Mouse (Mus musculus) neural tube, embryonic 14.5 days (tissue): ENCODE results near the gene Dok1. TPM values are rescaled to one million over a fixed set of nuclear protein-coding genes. Genes with fewer than 3 reads are reported as not detected.

ENCODE experiments used
- ATAC-seq: fragments of 200-750 bp; cut with Nextera tagmentation; 2 replicates; pipeline ENCODE4 v1.8.0; 2017; ENCODE audit warnings: low read depth, mild to moderate bottlenecking, moderate TSS enrichment, moderate library complexity
- H3K27ac ChIP-seq: fragments of 300-500 bp; sonication (generic); 2 replicates; pipeline ENCODE4 v1.5.1; 2014; ENCODE audit warnings: low read depth, mild to moderate bottlenecking, control low read depth, low read length, moderate library complexity, mixed read lengths
- H3K27me3 ChIP-seq: fragments of 300-500 bp; sonication (generic); 2 replicates; pipeline ENCODE4 v1.6.1; 2014; ENCODE audit warnings: low read length; ENCODE audit not compliant: control insufficient read depth, insufficient read depth
- H3K36me3 ChIP-seq: fragments of 300-500 bp; sonication (generic); 2 replicates; pipeline ENCODE4 v1.6.1; 2014; ENCODE audit warnings: low read length, mixed read lengths; ENCODE audit not compliant: control insufficient read depth, insufficient read depth
- H3K4me1 ChIP-seq: fragments of 300-500 bp; sonication (generic); 2 replicates; pipeline ENCODE4 v1.6.1; 2014; ENCODE audit warnings: low read length; ENCODE audit not compliant: control insufficient read depth, insufficient read depth
- H3K4me2 ChIP-seq: fragments of 300-500 bp; sonication (generic); 2 replicates; pipeline ENCODE4 v1.6.1; 2014; ENCODE audit warnings: mild to moderate bottlenecking, low read depth, low read length, control low read depth
- H3K4me3 ChIP-seq: fragments of 300-500 bp; sonication (generic); 2 replicates; pipeline ENCODE4 v1.5.1; 2014; ENCODE audit warnings: low read depth, low read length, control low read depth, mixed read lengths
- H3K9ac ChIP-seq: fragments of 300-500 bp; sonication (generic); replicated peaks from 2 replicates; pipeline ENCODE4 v1.6.1; 2014; ENCODE audit warnings: low read depth, mild to moderate bottlenecking, control low read depth, low read length, mixed read lengths
- H3K9me3 ChIP-seq: fragments of 300-500 bp; sonication (generic); 2 replicates; pipeline ENCODE4 v1.6.1; 2016; ENCODE audit warnings: low read length; ENCODE audit not compliant: control insufficient read depth
- WGBS: fragments of 180-500 bp; shearing (Covaris S2); extraction: QIAGEN DNeasy Blood & Tissue Kit; methylation state at CpG from one replicate; pipeline ENCODE4 v1.1.7; 2014; 5-methylcytosine and 5-hydroxymethylcytosine counted together
- polyA plus RNA-seq: library from polyadenylated mRNA; unstranded; fragments of >200 nt; fragmentation: Nextera tagmentation; extraction: Ambion mirVana; gene quantifications from 2 replicates; pipeline ENCODE4 v1.2.1, GENCODE M21; 2014

Dok1 gene
- 1.0 and 2.0 TPM in 2 replicates for polyA plus RNA-seq

DNA sequence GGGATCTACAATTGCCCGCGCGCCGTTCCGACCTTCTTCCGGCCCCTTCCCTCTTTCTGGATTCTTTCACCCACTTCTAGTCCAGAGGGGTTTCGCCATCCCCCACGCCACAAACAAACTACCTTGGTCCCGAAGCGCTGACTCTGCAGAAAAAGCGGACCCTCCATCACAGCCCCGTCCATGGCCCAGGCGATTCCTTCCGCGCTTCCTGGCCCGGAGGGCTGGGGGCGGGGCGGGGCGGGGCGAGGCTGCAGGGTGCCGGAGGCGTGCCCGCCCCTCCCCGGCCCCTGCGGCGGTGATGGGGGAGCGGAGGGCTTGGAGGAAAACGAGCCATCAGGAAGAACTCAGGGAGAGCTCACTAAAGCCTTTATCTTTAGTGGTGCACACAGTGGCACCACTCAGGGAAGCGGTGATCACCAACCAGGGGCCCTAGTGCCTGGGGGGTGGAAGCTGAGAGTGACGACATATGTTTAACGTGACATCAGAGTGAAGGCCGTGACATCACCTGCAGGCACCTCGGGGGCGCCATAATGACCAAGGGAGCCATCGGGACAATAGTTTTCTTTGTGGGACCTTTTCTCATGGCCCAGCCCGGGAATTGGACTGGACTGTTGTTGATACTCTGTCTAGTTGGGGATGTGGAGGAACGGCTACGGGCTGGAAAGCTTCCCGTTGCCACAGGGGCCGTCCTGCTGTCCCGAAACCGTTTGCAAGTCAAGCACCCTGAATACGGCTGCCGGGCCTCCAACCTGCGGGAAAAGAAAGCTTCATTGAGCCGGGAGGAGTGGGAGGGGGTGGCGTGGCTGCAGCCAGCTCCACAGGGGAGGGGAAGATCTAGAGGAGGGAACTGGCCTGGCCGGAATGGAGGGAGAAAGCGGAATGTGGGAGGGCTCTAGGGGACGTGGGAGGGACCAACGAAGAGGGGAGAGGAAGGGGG lies at the start of gene Dok1, which contains the start of gene Loxl3:
Gene Dok1 (minus strand): TSS at position 223 of the 937 bp plus-strand sequence.
Gene Loxl3 (plus strand): TSS at position 925 of the 937 bp plus-strand sequence.
- Histone ChIP-seq H3K9me3 (no peaks in the 10 kb centered on the region), H3K9ac (peak within 1 kb of the TSS; percentile 37; the same call in 1 of the 2 replicates), H3K4me1 (peaks cover 14% of the 10 kb centered on the region; the same call in 1 of the 2 replicates), H3K4me3 (peak within 1 kb of the TSS; percentile 43), H3K36me3 (no peaks in the 10 kb centered on the region), H3K27me3 (peaks cover 12% of the 10 kb centered on the region; the same call in 1 of the 2 replicates), H3K4me2 (peak within 1 kb of the TSS; percentile 80), H3K27ac (peak within 1 kb of the TSS; percentile 19; the same call in 1 of the 2 replicates)
- ATAC-seq = peak; percentile 70
- WGBS = under 1% methylated on average over 51 of the region's 51 CpGs

DNA sequence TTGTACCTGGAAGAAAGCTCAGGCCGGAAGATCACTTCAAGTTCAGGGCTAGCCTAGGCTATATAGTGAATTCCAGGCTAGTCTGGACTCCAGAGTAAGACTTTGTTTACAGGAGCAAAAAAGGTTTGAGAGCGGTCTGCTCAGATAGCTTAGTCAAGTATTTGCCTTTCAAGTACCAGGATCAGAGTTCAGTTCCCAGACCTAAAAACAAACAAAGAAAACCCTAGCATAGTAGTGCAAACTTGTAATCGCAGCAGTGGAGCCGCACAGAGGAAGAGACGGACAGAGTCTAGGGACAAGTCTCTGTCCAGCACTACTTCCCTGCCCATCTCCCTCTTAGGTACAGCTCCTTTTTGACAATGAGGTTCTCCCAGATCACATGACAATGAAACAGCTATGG lies 46.9 kb upstream of the Dok1 start:
- Histone ChIP-seq H3K27me3 (peaks cover 18% of the 10 kb centered on the region), H3K4me3 (no peak overlapping the region), H3K27ac (no peak overlapping the region), H3K36me3 (peaks cover 10% of the 10 kb centered on the region; the same call in 1 of the 2 replicates), H3K9ac (no peak overlapping the region), H3K9me3 (no peaks in the 10 kb centered on the region), H3K4me1 (peaks cover 14% of the 10 kb centered on the region), H3K4me2 (no peak overlapping the region)
- 99% methylated on average over 5 of the region's 5 CpGs for WGBS
- ATAC-seq = no peak

- peak; percentile 93 for ATAC-seq
- Histone ChIP-seq H3K9me3 (no peaks in the 10 kb centered on the region), H3K9ac (peak overlapping the region; percentile 62), H3K27ac (peak overlapping the region; percentile 86), H3K36me3 (peaks cover 10% of the 10 kb centered on the region; the same call in 1 of the 2 replicates), H3K4me1 (peaks cover 14% of the 10 kb centered on the region), H3K27me3 (peaks cover 17% of the 10 kb centered on the region), H3K4me3 (peak overlapping the region; percentile 76), H3K4me2 (peak overlapping the region; percentile 96)
- WGBS = under 1% methylated on average over 46 of the region's 46 CpGs
These were observed 45.1 kb upstream of the Dok1 start for GRCm38 (mm10) chr6:83078324-83078858.

DNA sequence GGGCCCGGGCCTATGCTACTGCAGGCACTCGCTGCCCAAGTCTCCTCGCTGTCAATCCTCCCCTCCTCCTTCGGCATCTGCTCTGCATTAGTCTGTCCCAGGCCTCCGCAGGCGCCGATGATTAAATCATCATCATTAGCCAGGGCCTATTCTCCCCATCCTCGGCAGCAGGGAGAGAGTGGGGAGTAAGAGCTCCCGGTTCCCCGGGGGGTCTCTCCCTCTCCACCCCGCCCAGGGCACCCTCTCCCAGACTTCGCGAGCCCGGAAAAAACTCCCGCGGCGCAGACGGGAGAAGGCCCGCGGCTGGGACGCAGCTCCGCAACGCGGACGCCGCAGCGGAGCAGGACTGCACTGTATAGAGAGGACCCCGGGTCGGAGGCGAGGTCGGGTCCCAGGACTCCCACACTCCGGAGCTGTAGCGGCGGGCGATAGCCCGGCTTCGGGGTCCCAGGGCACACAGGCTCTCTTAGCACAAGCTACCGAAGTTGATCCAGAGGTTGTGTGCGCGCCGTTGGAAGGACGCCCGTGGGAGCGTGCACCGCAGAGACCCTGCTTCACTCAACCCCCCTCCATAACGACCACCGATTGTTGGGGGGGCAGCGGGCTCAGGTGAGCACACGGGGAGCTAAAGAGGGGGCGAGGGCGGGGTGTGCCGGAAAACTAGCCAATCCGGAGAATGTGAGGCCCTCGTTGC lies 44.5 kb upstream of the Dok1 start, which contains the start of gene Pcgf1:
Gene Pcgf1 (plus strand): TSS at position 240 of the 694 bp plus-strand sequence.
- Histone ChIP-seq H3K4me3 (peak within 1 kb of the TSS; percentile 76), H3K4me2 (peak within 1 kb of the TSS; percentile 96), H3K9ac (peak within 1 kb of the TSS; percentile 86), H3K27me3 (peaks cover 16% of the 10 kb centered on the region), H3K36me3 (peaks cover 10% of the 10 kb centered on the region; the same call in 1 of the 2 replicates), H3K27ac (peak within 1 kb of the TSS; percentile 86), H3K4me1 (peaks cover 14% of the 10 kb centered on the region), H3K9me3 (no peaks in the 10 kb centered on the region)
- WGBS = under 1% methylated on average over 54 of the region's 54 CpGs
- peak; percentile 78 for ATAC-seq

DNA sequence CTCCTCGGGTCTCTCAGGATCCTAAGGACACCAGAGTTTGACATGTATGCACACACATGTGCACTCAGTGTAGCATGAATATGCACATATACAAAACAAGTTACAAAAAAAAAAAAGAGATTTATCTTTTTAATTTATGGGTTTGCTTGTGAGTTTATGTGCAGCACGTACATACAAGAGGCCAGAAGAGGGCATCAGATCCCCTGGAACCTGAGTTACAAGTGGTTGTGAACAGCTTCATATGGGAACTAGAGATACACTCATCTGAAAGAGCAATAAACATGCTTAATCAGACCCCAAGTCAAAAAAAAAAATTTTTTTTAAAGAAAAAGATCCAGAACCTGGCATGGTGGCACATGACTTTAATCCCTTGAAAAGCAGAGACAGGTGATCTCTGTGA lies 41.7 kb upstream of the Dok1 start:
- H3K4me1 ChIP-seq = peaks cover 14% of the 10 kb centered on the region
- H3K27me3 ChIP-seq = peaks cover 37% of the 10 kb centered on the region
- WGBS = 14% methylated on average over 2 of the region's 2 CpGs
- H3K27ac ChIP-seq = no peak overlapping the region
- H3K4me2 ChIP-seq = no peak overlapping the region
- no peak overlapping the region for H3K4me3 ChIP-seq
- H3K36me3 ChIP-seq = 0 out of 2 replicates have a peak, but pooled peaks cover 2% of the 10 kb centered on the region
- H3K9ac ChIP-seq = no peak overlapping the region
- ATAC-seq = no peak
- no peaks in the 10 kb centered on the region for H3K9me3 ChIP-seq

- H3K4me2 ChIP-seq = no peak overlapping the region
- no peaks in the 10 kb centered on the region for H3K4me1 ChIP-seq
- peak; percentile 32; the same call in 1 of the 2 replicates for ATAC-seq
- H3K36me3 ChIP-seq = no peaks in the 10 kb centered on the region
- H3K27ac ChIP-seq = no peak overlapping the region
- 1% methylated on average over 23 of the region's 24 CpGs for WGBS
- H3K9ac ChIP-seq = no peak overlapping the region
- H3K9me3 ChIP-seq = no peaks in the 10 kb centered on the region
- H3K27me3 ChIP-seq = peaks cover 64% of the 10 kb centered on the region
- H3K4me3 ChIP-seq = no peak overlapping the region
These were observed 37.9 kb upstream of the Dok1 start for GRCm38 (mm10) chr6:83071220-83071619.

DNA sequence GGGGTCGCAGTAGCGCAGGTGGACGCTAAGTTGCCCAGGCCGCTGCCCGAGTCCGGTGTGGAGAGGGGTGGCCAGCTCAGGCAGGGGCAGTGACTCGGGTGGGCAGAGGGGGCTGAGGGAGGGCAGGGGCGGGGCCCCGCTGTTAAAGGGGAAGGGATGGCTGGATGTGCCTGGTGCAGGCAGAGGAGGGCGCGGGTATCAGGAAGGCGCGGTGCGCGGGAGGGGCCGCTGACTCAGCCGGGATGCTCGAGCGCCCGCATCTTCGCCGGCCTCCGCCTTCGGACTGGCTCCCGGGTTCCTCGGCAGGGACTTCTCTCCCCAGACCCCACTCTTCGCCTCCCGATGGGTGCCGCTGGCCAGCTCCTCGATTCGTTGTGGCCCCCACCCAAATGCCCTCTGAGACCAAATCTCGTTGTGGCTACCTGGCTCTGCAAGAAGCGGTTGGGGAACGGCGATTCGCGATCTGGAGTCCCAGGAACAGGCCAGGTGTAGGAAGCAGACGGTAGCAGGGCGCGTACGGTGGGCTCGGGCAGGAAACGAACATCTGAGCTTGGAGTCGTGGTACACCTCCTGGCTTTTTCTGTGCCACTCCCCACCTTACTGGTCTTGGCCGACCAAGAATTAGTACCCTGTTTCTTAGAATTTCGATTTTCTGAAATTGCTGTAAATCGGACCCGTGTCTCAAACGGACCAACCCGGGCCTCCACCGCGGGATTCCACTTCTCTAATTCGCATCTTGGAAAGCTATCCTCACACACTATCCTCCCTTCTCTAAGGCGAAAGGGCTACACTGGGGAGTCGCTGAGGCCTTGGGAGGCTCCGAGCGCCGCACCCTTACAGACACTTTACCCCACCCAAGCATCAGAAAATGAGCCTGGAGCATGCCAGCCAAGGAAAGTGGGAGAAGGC lies 37.3 kb upstream of the Dok1 start:
- under 1% methylated on average over 44 of the region's 58 CpGs for WGBS
- H3K4me2 ChIP-seq = no peak overlapping the region
- peaks cover 71% of the 10 kb centered on the region for H3K27me3 ChIP-seq
- H3K4me3 ChIP-seq = peak overlapping the region; percentile 20
- 0 out of 2 replicates have a peak, but pooled peaks have one; percentile 4 for ATAC-seq
- H3K27ac ChIP-seq = no peak overlapping the region
- no peak overlapping the region; the same call in 1 of the 2 replicates for H3K9ac ChIP-seq
- H3K36me3 ChIP-seq = no peaks in the 10 kb centered on the region
- no peaks in the 10 kb centered on the region for H3K4me1 ChIP-seq
- H3K9me3 ChIP-seq = no peaks in the 10 kb centered on the region

DNA sequence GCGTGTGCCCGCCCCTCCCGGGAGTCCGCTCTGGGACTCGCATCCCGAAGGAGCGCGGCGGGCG lies 36.8 kb upstream of the Dok1 start, which contains the start of gene Tlx2:
Gene Tlx2 (minus strand): TSS at position 47 of the 64 bp plus-strand sequence.
- 2% methylated on average over 10 of the region's 10 CpGs for WGBS

More for the DNA sequence above, 36.8 kb upstream of the Dok1 start, which contains the start of gene Tlx2:
- Histone ChIP-seq H3K36me3 (no peaks in the 10 kb centered on the region), H3K4me3 (peak within 1 kb of the TSS; percentile 20), H3K27me3 (peaks cover 74% of the 10 kb centered on the region), H3K27ac (no peak within 1 kb of the TSS), H3K9ac (no peak within 1 kb of the TSS; the same call in 1 of the 2 replicates), H3K4me1 (no peaks in the 10 kb centered on the region), H3K4me2 (peak within 1 kb of the TSS; percentile 31), H3K9me3 (no peaks in the 10 kb centered on the region)
- ATAC-seq = no peak
